Mouse (Mus musculus) monocyte, adult 59 days (primary cell): ENCODE results near the gene Fbxo5. TPM values are rescaled to one million over a fixed set of nuclear protein-coding genes. Genes with fewer than 3 reads are reported as not detected.

ENCODE experiments used
- total RNA-seq, 2 experiments: library from RNA; stranded (reverse); gene quantifications; one replicate each; pipeline ENCODE4 v1.2.4; 2023

The Fbxo5 gene
- 1 to 10 TPM; 2.5 to 2.7 TPM for total RNA-seq

GRCm38 (mm10) chr10:5805243-5805730, at the start of gene Fbxo5:
Fbxo5 (minus strand) TSS chr10:5805600.

GRCm38 (mm10) chr10:5823740-5824491, 18.5 kb upstream of the Fbxo5 start, which contains the start of gene Mtrf1l:
Mtrf1l (minus strand) TSS chr10:5823910.

Other genes with a start within 250 kb of the Fbxo5 start
- gene Myct1, start 211.8 kb downstream of the Fbxo5 start, total RNA-seq: not detected
- gene Vip, start 166.4 kb downstream of the Fbxo5 start, total RNA-seq: not detected
- 1 to 10 TPM; 5.6 to 7.7 TPM for gene Mtrf1l, start 18.3 kb upstream of the Fbxo5 start, total RNA-seq
- not detected for gene Rgs17, start 116.8 kb upstream of the Fbxo5 start, total RNA-seq